Mouse (Mus musculus): Measurements from ENCODE around the gene 1700018B08Rik. TPM values are rescaled to one million over a fixed set of nuclear protein-coding genes. Genes with fewer than 3 reads are reported as not detected.

1700018B08Rik gene
- polyA plus RNA-seq, 1 experiment from 2014 or later, result not detected

- WGBS, result 90% methylated on average over 16 of the region's 16 CpGs
- H3K9me3 ChIP-seq, result no peaks in the 10 kb centered on the region
- no peak overlapping the region for H3K27ac ChIP-seq
- no peaks in the 10 kb centered on the region for H3K27me3 ChIP-seq (ENCODE audit: insufficient read depth, poor library complexity, severe bottlenecking)
- no peak for DNase-seq (ENCODE audit: low spot score)
- peaks cover 55% of the 10 kb centered on the region for H3K36me3 ChIP-seq
- H3K4me1 ChIP-seq, result peaks cover 17% of the 10 kb centered on the region
- H3K4me3 ChIP-seq, result no peak overlapping the region
Measured at GRCm38 (mm10) chr8:121558538-121558937, 14.4 kb upstream of the 1700018B08Rik start.

GRCm38 (mm10) chr8:121557746-121558145, 13.6 kb upstream of the 1700018B08Rik start:
- H3K27ac ChIP-seq, result no peak overlapping the region
- no peaks in the 10 kb centered on the region for H3K27me3 ChIP-seq (ENCODE audit: insufficient read depth, poor library complexity, severe bottlenecking)
- WGBS, result 89% methylated on average over 11 of the region's 11 CpGs
- H3K4me1 ChIP-seq, result peaks cover 10% of the 10 kb centered on the region
- no peak for DNase-seq (ENCODE audit: low spot score)
- peaks cover 62% of the 10 kb centered on the region for H3K36me3 ChIP-seq
- no peaks in the 10 kb centered on the region for H3K9me3 ChIP-seq
- H3K4me3 ChIP-seq, result no peak overlapping the region

GRCm38 (mm10) chr8:121553831-121554475, 9.8 kb upstream of the 1700018B08Rik start:
- Histone ChIP-seq H3K27me3 (ENCODE audit: insufficient read depth, poor library complexity, severe bottlenecking) (no peaks in the 10 kb centered on the region), H3K9me3 (no peaks in the 10 kb centered on the region), H3K4me1 (peaks cover 14% of the 10 kb centered on the region), H3K4me3 (no peak overlapping the region), H3K27ac (no peak overlapping the region), H3K36me3 (peaks cover 83% of the 10 kb centered on the region)
- WGBS, result 93% methylated on average over 32 of the region's 32 CpGs
- DNase-seq (ENCODE audit: low spot score), result no peak

GRCm38 (mm10) chr8:121552506-121552905, 8.4 kb upstream of the 1700018B08Rik start:
- no peak for DNase-seq (ENCODE audit: low spot score)
- Histone ChIP-seq H3K36me3 (peaks cover 69% of the 10 kb centered on the region), H3K27ac (no peak overlapping the region), H3K9me3 (no peaks in the 10 kb centered on the region), H3K4me1 (peaks cover 15% of the 10 kb centered on the region), H3K27me3 (ENCODE audit: insufficient read depth, poor library complexity, severe bottlenecking) (no peaks in the 10 kb centered on the region), H3K4me3 (no peak overlapping the region)
- 91% methylated on average over 9 of the region's 9 CpGs for WGBS

GRCm38 (mm10) chr8:121551065-121551985, 7.2 kb upstream of the 1700018B08Rik start:
- H3K36me3 ChIP-seq, result peaks cover 64% of the 10 kb centered on the region
- no peak overlapping the region for H3K27ac ChIP-seq
- no peaks in the 10 kb centered on the region for H3K9me3 ChIP-seq
- WGBS, result 54% methylated on average over 24 of the region's 24 CpGs
- no peak overlapping the region for H3K4me3 ChIP-seq
- H3K4me1 ChIP-seq, result peaks cover 19% of the 10 kb centered on the region
- no peaks in the 10 kb centered on the region for H3K27me3 ChIP-seq (ENCODE audit: insufficient read depth, poor library complexity, severe bottlenecking)
- DNase-seq (ENCODE audit: low spot score), result no peak

- no peak for DNase-seq (ENCODE audit: low spot score)
- Histone ChIP-seq H3K9me3 (no peaks in the 10 kb centered on the region), H3K27ac (no peak overlapping the region), H3K4me3 (no peak overlapping the region), H3K4me1 (peaks cover 20% of the 10 kb centered on the region), H3K36me3 (peaks cover 57% of the 10 kb centered on the region), H3K27me3 (ENCODE audit: insufficient read depth, poor library complexity, severe bottlenecking) (peaks cover 10% of the 10 kb centered on the region; the same call in 1 of the 2 replicates)
- 87% methylated on average over 6 of the region's 6 CpGs for WGBS
Measured at GRCm38 (mm10) chr8:121550056-121550455, 5.9 kb upstream of the 1700018B08Rik start.

- peak; percentile 88 for DNase-seq (ENCODE audit: low spot score)
- H3K9me3 ChIP-seq, result no peaks in the 10 kb centered on the region
- no peak overlapping the region for H3K27ac ChIP-seq
- WGBS, result 10% methylated on average over 7 of the region's 7 CpGs
- peaks cover 30% of the 10 kb centered on the region for H3K4me1 ChIP-seq
- peaks cover 29% of the 10 kb centered on the region for H3K36me3 ChIP-seq
- peaks cover 19% of the 10 kb centered on the region for H3K27me3 ChIP-seq (ENCODE audit: insufficient read depth, poor library complexity, severe bottlenecking)
- no peak overlapping the region for H3K4me3 ChIP-seq
Measured at GRCm38 (mm10) chr8:121547132-121547531, 3.0 kb upstream of the 1700018B08Rik start.

GRCm38 (mm10) chr8:121544936-121545335, 816 bp upstream of the 1700018B08Rik start:
- no peak overlapping the region for H3K4me3 ChIP-seq
- peaks cover 16% of the 10 kb centered on the region; the same call in 1 of the 2 replicates for H3K4me1 ChIP-seq
- no peak overlapping the region for H3K27ac ChIP-seq
- H3K27me3 ChIP-seq (ENCODE audit: insufficient read depth, poor library complexity, severe bottlenecking), result peaks cover 24% of the 10 kb centered on the region
- peaks cover 8% of the 10 kb centered on the region for H3K36me3 ChIP-seq
- H3K9me3 ChIP-seq, result no peaks in the 10 kb centered on the region
- 43% methylated on average over 11 of the region's 11 CpGs for WGBS
- no peak for DNase-seq (ENCODE audit: low spot score)

- Histone ChIP-seq H3K36me3 (no peaks in the 10 kb centered on the region), H3K4me1 (peaks cover 16% of the 10 kb centered on the region; the same call in 1 of the 2 replicates), H3K27me3 (ENCODE audit: insufficient read depth, poor library complexity, severe bottlenecking) (peaks cover 34% of the 10 kb centered on the region), H3K9me3 (no peaks in the 10 kb centered on the region), H3K27ac (no peak overlapping the region), H3K4me3 (no peak overlapping the region)
- no peak for DNase-seq (ENCODE audit: low spot score)
- WGBS, result 64% methylated on average over 13 of the region's 13 CpGs
Measured at GRCm38 (mm10) chr8:121542901-121543300, 1.2 kb downstream of the 1700018B08Rik start.

- 72% methylated on average over 19 of the region's 19 CpGs for WGBS
- H3K4me1 ChIP-seq, result peaks cover 11% of the 10 kb centered on the region; the same call in 1 of the 2 replicates
- H3K36me3 ChIP-seq, result no peaks in the 10 kb centered on the region
- no peaks in the 10 kb centered on the region for H3K9me3 ChIP-seq
- H3K27me3 ChIP-seq (ENCODE audit: insufficient read depth, poor library complexity, severe bottlenecking), result peaks cover 34% of the 10 kb centered on the region
- H3K27ac ChIP-seq, result no peak overlapping the region
- DNase-seq (ENCODE audit: low spot score), result no peak
- no peak overlapping the region for H3K4me3 ChIP-seq
Measured at GRCm38 (mm10) chr8:121541862-121542261, 2.3 kb downstream of the 1700018B08Rik start.

GRCm38 (mm10) chr8:121532381-121532780, 11.7 kb downstream of the 1700018B08Rik start:
- H3K9me3 ChIP-seq, result no peaks in the 10 kb centered on the region
- no peak for DNase-seq (ENCODE audit: low spot score)
- H3K36me3 ChIP-seq, result no peaks in the 10 kb centered on the region
- no peak overlapping the region for H3K27ac ChIP-seq
- H3K4me3 ChIP-seq, result no peak overlapping the region
- peaks cover 15% of the 10 kb centered on the region for H3K27me3 ChIP-seq (ENCODE audit: insufficient read depth, poor library complexity, severe bottlenecking)
- WGBS, result 45% methylated on average over 5 of the region's 5 CpGs
- peaks cover 6% of the 10 kb centered on the region; the same call in 1 of the 2 replicates for H3K4me1 ChIP-seq

GRCm38 (mm10) chr8:121530639-121531038, 13.5 kb downstream of the 1700018B08Rik start:
- WGBS, result 73% methylated on average over 10 of the region's 10 CpGs
- Histone ChIP-seq H3K9me3 (no peaks in the 10 kb centered on the region), H3K27ac (no peak overlapping the region), H3K27me3 (ENCODE audit: insufficient read depth, poor library complexity, severe bottlenecking) (peaks cover 22% of the 10 kb centered on the region), H3K36me3 (no peaks in the 10 kb centered on the region), H3K4me3 (no peak overlapping the region), H3K4me1 (peaks cover 9% of the 10 kb centered on the region; the same call in 1 of the 2 replicates)
- no peak for DNase-seq (ENCODE audit: low spot score)

GRCm38 (mm10) chr8:121528790-121529189, 15.3 kb downstream of the 1700018B08Rik start:
- peaks cover 9% of the 10 kb centered on the region; the same call in 1 of the 2 replicates for H3K4me1 ChIP-seq
- H3K27ac ChIP-seq, result no peak overlapping the region
- no peak overlapping the region for H3K4me3 ChIP-seq
- DNase-seq (ENCODE audit: low spot score), result no peak
- H3K36me3 ChIP-seq, result no peaks in the 10 kb centered on the region
- no peaks in the 10 kb centered on the region for H3K9me3 ChIP-seq
- 86% methylated on average over 15 of the region's 15 CpGs for WGBS
- peaks cover 29% of the 10 kb centered on the region for H3K27me3 ChIP-seq (ENCODE audit: insufficient read depth, poor library complexity, severe bottlenecking)
